Mouse (Mus musculus) C2C12 (cell line): ENCODE measurements around the gene Lap3.

ENCODE experiments used
- CEBPB ChIP-seq: IDR thresholded peaks from one replicate; pipeline ENCODE4 v1.6.1; 2011; ENCODE audit warnings: low read depth, mild to moderate bottlenecking, control low read depth, moderate library complexity
- CTCF ChIP-seq: IDR thresholded peaks from one replicate; pipeline ENCODE4 v1.5.1; 2011; ENCODE audit not compliant: control insufficient read depth, insufficient read depth, insufficient read length
- FOSL1 ChIP-seq: IDR thresholded peaks from one replicate; pipeline ENCODE4 v1.8.0; 2011; ENCODE audit warnings: mild to moderate bottlenecking, low read length; ENCODE audit not compliant: poor library complexity, insufficient read depth, severe bottlenecking
- MAX ChIP-seq: IDR thresholded peaks from one replicate; pipeline ENCODE4 v1.6.1; 2011; ENCODE audit warnings: mild to moderate bottlenecking, control low read depth
- MYOD1 ChIP-seq: IDR thresholded peaks from one replicate; pipeline ENCODE4 v1.6.1; 2011; ENCODE audit warnings: low read depth; ENCODE audit not compliant: control insufficient read depth, insufficient read length
- MYOG ChIP-seq: IDR thresholded peaks from one replicate; pipeline ENCODE4 v1.6.1; 2011; ENCODE audit not compliant: control insufficient read depth, insufficient read length; ENCODE audit errors: extremely low read depth
- USF1 ChIP-seq: IDR thresholded peaks from one replicate; pipeline ENCODE4 v1.6.1; 2011; ENCODE audit warnings: low read depth, mild to moderate bottlenecking, control low read depth, moderate library complexity

DNA sequence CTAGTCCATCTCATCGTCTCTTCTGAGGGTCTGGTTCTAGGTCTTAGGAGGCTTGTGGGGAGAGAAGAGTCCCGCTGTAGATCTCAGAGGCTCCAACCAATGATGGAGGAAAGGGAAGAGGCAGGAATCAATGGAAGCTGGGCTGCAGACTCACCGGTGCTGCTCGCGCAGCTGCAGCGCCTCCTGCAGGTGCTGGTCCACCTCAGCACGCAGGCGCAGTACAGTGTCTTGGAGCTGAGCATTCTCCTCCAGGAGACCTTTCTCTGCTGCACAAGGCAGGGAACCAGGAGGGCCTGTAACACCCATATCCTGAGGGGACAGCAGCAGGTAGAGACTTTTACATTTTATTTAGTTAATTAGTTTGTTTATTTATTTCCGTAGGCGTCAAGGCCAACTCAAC is 46.3 kb downstream of the Lap3 start:
- TF ChIP-seq CTCF (no peak), USF1 (no peak), MAX (no peak), MYOG (no peak), MYOD1 (no peak), CEBPB (no peak), FOSL1 (no peak)
